Mouse (Mus musculus): ENCODE measurements around the gene Krt23. TPM values are rescaled to one million over a fixed set of nuclear protein-coding genes. Genes with fewer than 3 reads are reported as not detected.

Krt23 gene
- polyA plus RNA-seq, 1 experiment from 2014 or later, result 46.2 TPM

DNA sequence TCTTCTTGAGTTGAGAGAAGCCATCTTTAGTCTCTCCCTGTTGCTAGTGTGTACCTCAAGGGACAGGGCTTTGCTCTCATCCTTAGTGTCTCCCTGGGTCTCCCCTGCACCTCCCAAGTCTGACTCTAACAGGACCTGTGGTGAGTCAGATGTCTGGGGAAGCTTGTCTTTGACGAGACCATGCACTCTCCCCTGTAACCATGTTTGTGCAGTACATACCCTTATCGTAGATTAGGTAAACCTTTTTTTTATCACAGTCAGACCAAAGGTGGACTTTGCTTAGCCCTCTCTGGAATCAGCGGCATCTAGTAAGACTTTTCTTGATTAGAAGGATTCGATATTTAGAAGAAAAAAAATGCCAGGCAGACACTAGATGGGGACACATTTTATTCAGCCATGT lies 38.9 kb downstream of the Krt23 start:
- no peak for ATAC-seq (ENCODE audit: insufficient number of reproducible peaks, low FRiP score, low TSS enrichment, low read depth)
- 77% methylated on average over 4 of the region's 4 CpGs for WGBS
- H3K36me3 ChIP-seq, result no peaks in the 10 kb centered on the region
- H3K4me2 ChIP-seq (replicated peaks), result no peak overlapping the region
- no peaks in the 10 kb centered on the region for H3K9me3 ChIP-seq (replicated peaks)
- no peak overlapping the region for H3K4me3 ChIP-seq (replicated peaks)
- H3K9ac ChIP-seq, result no peak overlapping the region
- H3K4me1 ChIP-seq, result no peaks in the 10 kb centered on the region
- H3K27ac ChIP-seq (replicated peaks), result no peak overlapping the region
- no peaks in the 10 kb centered on the region for H3K27me3 ChIP-seq

- H3K27ac ChIP-seq (replicated peaks), result no peak overlapping the region
- H3K4me2 ChIP-seq (replicated peaks), result no peak overlapping the region
- H3K4me3 ChIP-seq (replicated peaks), result no peak overlapping the region
- H3K9me3 ChIP-seq (replicated peaks), result no peaks in the 10 kb centered on the region
- H3K27me3 ChIP-seq, result no peaks in the 10 kb centered on the region
- no peak overlapping the region for H3K9ac ChIP-seq
- no peaks in the 10 kb centered on the region for H3K4me1 ChIP-seq
- no peaks in the 10 kb centered on the region for H3K36me3 ChIP-seq
- no peak for ATAC-seq (ENCODE audit: insufficient number of reproducible peaks, low FRiP score, low TSS enrichment, low read depth)
- 50% methylated on average over 2 of the region's 2 CpGs for WGBS
These were observed 44.2 kb downstream of the Krt23 start for GRCm38 (mm10) chr11:99448769-99449168.

GRCm38 (mm10) chr11:99441220-99441619 lies 51.7 kb downstream of the Krt23 start:
- H3K27me3 ChIP-seq, result no peaks in the 10 kb centered on the region
- no peaks in the 10 kb centered on the region for H3K36me3 ChIP-seq
- H3K27ac ChIP-seq (replicated peaks), result no peak overlapping the region
- H3K4me2 ChIP-seq (replicated peaks), result no peak overlapping the region
- ATAC-seq (ENCODE audit: insufficient number of reproducible peaks, low FRiP score, low TSS enrichment, low read depth), result no peak
- H3K9me3 ChIP-seq (replicated peaks), result no peaks in the 10 kb centered on the region
- 63% methylated on average over 8 of the region's 8 CpGs for WGBS
- H3K4me1 ChIP-seq, result peaks cover 6% of the 10 kb centered on the region; the same call in 1 of the 2 replicates
- no peak overlapping the region for H3K4me3 ChIP-seq (replicated peaks)
- H3K9ac ChIP-seq, result no peak overlapping the region

DNA sequence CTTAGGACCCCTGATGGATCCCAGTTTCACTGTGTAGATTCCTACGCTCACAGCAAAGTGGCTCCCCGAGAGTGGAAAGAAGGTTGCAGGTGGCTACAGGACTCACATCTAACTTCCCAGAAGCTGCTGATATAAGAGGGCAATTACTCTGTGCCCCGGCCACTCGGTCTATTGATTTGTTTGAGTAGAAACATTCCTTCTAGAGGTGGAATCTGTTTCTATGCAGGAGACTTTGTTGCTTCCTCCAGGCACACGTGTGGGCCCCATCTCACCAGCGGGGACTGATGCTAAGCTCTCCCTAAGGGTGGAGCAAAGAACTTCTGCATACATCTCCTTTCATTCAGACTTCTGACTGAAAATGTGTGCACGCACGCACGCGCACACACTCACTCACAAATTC lies 53.5 kb downstream of the Krt23 start:
- WGBS, result 46% methylated on average over 10 of the region's 10 CpGs

GRCm38 (mm10) chr11:99437972-99438371 lies 55.0 kb downstream of the Krt23 start, which contains the start of gene Krt20:
Krt20 (minus strand) TSS chr11:99438150.
- no peak within 1 kb of the TSS for H3K4me3 ChIP-seq (replicated peaks)
- H3K4me1 ChIP-seq, result peaks cover 6% of the 10 kb centered on the region; the same call in 1 of the 2 replicates
- no peak within 1 kb of the TSS for H3K9ac ChIP-seq
- WGBS, result 32% methylated on average over 10 of the region's 10 CpGs
- no peaks in the 10 kb centered on the region for H3K36me3 ChIP-seq
- no peak within 1 kb of the TSS for H3K27ac ChIP-seq (replicated peaks)
- no peak for ATAC-seq (ENCODE audit: insufficient number of reproducible peaks, low FRiP score, low TSS enrichment, low read depth)
- H3K9me3 ChIP-seq (replicated peaks), result no peaks in the 10 kb centered on the region
- no peak within 1 kb of the TSS for H3K4me2 ChIP-seq (replicated peaks)
- H3K27me3 ChIP-seq, result no peaks in the 10 kb centered on the region

More for the DNA sequence above, 53.5 kb downstream of the Krt23 start:
- Histone ChIP-seq H3K4me2 (replicated peaks) (no peak overlapping the region), H3K9me3 (replicated peaks) (no peaks in the 10 kb centered on the region), H3K36me3 (no peaks in the 10 kb centered on the region), H3K27ac (replicated peaks) (no peak overlapping the region), H3K9ac (no peak overlapping the region), H3K4me3 (replicated peaks) (no peak overlapping the region), H3K4me1 (peaks cover 6% of the 10 kb centered on the region; the same call in 1 of the 2 replicates), H3K27me3 (no peaks in the 10 kb centered on the region)
- ATAC-seq (ENCODE audit: insufficient number of reproducible peaks, low FRiP score, low TSS enrichment, low read depth), result no peak

DNA sequence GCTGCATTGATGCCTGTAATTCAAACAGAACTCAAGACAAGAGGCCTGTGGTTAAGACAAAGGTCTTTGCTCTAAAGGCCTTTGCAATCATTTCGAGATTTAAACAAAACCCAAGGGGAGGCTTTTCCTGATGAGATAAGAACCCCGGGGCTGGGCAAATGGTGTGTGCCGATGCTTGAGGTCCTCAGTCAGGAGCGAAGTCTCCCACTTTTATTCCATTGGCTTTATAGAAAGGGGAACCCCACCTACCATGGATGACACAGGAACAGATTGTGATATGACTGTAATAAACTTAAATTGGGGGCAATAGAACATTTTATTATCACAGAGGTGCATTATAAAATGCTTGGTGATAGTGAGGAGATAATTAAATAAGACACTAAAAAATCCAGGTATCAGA lies 56.3 kb downstream of the Krt23 start:
- WGBS, result 71% methylated on average over 4 of the region's 4 CpGs
- H3K27me3 ChIP-seq, result no peaks in the 10 kb centered on the region
- no peaks in the 10 kb centered on the region for H3K36me3 ChIP-seq
- peaks cover 6% of the 10 kb centered on the region; the same call in 1 of the 2 replicates for H3K4me1 ChIP-seq
- H3K9ac ChIP-seq, result no peak overlapping the region
- ATAC-seq (ENCODE audit: insufficient number of reproducible peaks, low FRiP score, low TSS enrichment, low read depth), result no peak
- no peak overlapping the region for H3K4me2 ChIP-seq (replicated peaks)
- no peaks in the 10 kb centered on the region for H3K9me3 ChIP-seq (replicated peaks)
- no peak overlapping the region for H3K4me3 ChIP-seq (replicated peaks)
- H3K27ac ChIP-seq (replicated peaks), result no peak overlapping the region

DNA sequence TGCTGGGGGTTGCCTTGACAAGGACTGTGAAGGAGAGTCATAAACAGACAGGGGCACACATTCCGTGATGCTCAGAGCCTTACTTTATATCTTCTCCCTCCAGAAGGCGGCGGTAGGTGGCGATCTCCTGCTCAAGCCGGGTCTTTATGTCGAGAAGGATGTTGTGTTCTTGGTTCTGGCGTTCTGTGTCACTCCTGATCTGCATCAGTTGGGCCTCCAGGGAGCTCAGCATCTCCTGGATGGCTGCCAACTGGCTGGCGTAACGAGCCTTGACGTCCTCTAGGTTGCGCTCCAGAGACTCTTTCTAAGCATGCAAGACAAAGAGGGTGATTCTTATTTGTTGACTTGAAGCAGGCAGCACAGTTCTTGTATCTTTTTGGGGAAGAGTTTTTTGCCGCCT lies 62.3 kb downstream of the Krt23 start:
- H3K36me3 ChIP-seq, result no peaks in the 10 kb centered on the region
- WGBS, result 38% methylated on average over 12 of the region's 12 CpGs
- no peak overlapping the region for H3K27ac ChIP-seq (replicated peaks)
- no peaks in the 10 kb centered on the region for H3K9me3 ChIP-seq (replicated peaks)
- H3K4me3 ChIP-seq (replicated peaks), result no peak overlapping the region
- H3K9ac ChIP-seq, result no peak overlapping the region
- H3K4me2 ChIP-seq (replicated peaks), result no peak overlapping the region
- no peaks in the 10 kb centered on the region for H3K27me3 ChIP-seq
- H3K4me1 ChIP-seq, result no peaks in the 10 kb centered on the region
- ATAC-seq (ENCODE audit: insufficient number of reproducible peaks, low FRiP score, low TSS enrichment, low read depth), result no peak

Other genes starting within 250 kb of the Krt23 start
- 0.71 and 0.79 TPM in 2 replicates for gene Krt222, start 249.1 kb downstream of the Krt23 start, polyA plus RNA-seq (2015; fragmentation: Nextera tagmentation; extraction: Ambion mirVana)
- 2.9 and 4.7 TPM in 2 replicates for gene Krt24, start 207.9 kb downstream of the Krt23 start, polyA plus RNA-seq (2015; fragmentation: Nextera tagmentation; extraction: Ambion mirVana)
- 26.1 and 71.3 TPM in 2 replicates for gene Krt25, start 170.2 kb downstream of the Krt23 start, polyA plus RNA-seq (2015; fragmentation: Nextera tagmentation; extraction: Ambion mirVana)
- gene Krt26, start 155.2 kb downstream of the Krt23 start, polyA plus RNA-seq (2015; fragmentation: Nextera tagmentation; extraction: Ambion mirVana), result 1.6 and 1.7 TPM in 2 replicates
- gene Krt27, start 142.0 kb downstream of the Krt23 start, polyA plus RNA-seq (2015; fragmentation: Nextera tagmentation; extraction: Ambion mirVana), result 44.9 and 72.2 TPM in 2 replicates
- 19.5 and 36.8 TPM in 2 replicates for gene Krt28, start 118.2 kb downstream of the Krt23 start, polyA plus RNA-seq (2015; fragmentation: Nextera tagmentation; extraction: Ambion mirVana)
- gene Krt10, start 103.8 kb downstream of the Krt23 start, polyA plus RNA-seq (2015; fragmentation: Nextera tagmentation; extraction: Ambion mirVana), result 506 and 568 TPM in 2 replicates
- 0.24 and 0.88 TPM in 2 replicates for gene Krt12, start 70.9 kb downstream of the Krt23 start, polyA plus RNA-seq (2015; fragmentation: Nextera tagmentation; extraction: Ambion mirVana)
- gene Krt20, start 55.0 kb downstream of the Krt23 start, polyA plus RNA-seq (2015; fragmentation: Nextera tagmentation; extraction: Ambion mirVana), result 0.55 and 0.58 TPM in 2 replicates
- gene Krt39, start 28.2 kb upstream of the Krt23 start, polyA plus RNA-seq (2015; fragmentation: Nextera tagmentation; extraction: Ambion mirVana), result 0.16 and 0.35 TPM in 2 replicates
- 0.81 and 1.5 TPM in 2 replicates for gene Krt40, start 50.0 kb upstream of the Krt23 start, polyA plus RNA-seq (2015; fragmentation: Nextera tagmentation; extraction: Ambion mirVana)
- gene Krtap3-3, start 57.7 kb upstream of the Krt23 start, polyA plus RNA-seq (2015; fragmentation: Nextera tagmentation; extraction: Ambion mirVana), result 9.5 and 12.3 TPM in 2 replicates
- 2.8 and 2.9 TPM in 2 replicates for gene Krtap3-2, start 63.7 kb upstream of the Krt23 start, polyA plus RNA-seq (2015; fragmentation: Nextera tagmentation; extraction: Ambion mirVana)
- 1.2 TPM in 1 of 2 replicates, not detected in the other for gene Gm11939, start 66.3 kb upstream of the Krt23 start, polyA plus RNA-seq (2015; fragmentation: Nextera tagmentation; extraction: Ambion mirVana)
- 5.7 and 13.1 TPM in 2 replicates for gene Krtap3-1, start 73.5 kb upstream of the Krt23 start, polyA plus RNA-seq (2015; fragmentation: Nextera tagmentation; extraction: Ambion mirVana)
- gene Krtap1-5, start 87.9 kb upstream of the Krt23 start, polyA plus RNA-seq (2015; fragmentation: Nextera tagmentation; extraction: Ambion mirVana), result 3.7 and 5.9 TPM in 2 replicates
- gene Krtap1-4, start 90.5 kb upstream of the Krt23 start, polyA plus RNA-seq (2015; fragmentation: Nextera tagmentation; extraction: Ambion mirVana), result 2.0 and 2.2 TPM in 2 replicates
- 1.5 and 2.0 TPM in 2 replicates for gene Krtap1-3, start 98.2 kb upstream of the Krt23 start, polyA plus RNA-seq (2015; fragmentation: Nextera tagmentation; extraction: Ambion mirVana)
- 2.8 and 5.7 TPM in 2 replicates for gene Krtap9-3, start 105.0 kb upstream of the Krt23 start, polyA plus RNA-seq (2015; fragmentation: Nextera tagmentation; extraction: Ambion mirVana)
- gene Gm11938, start 110.2 kb upstream of the Krt23 start, polyA plus RNA-seq (2015; fragmentation: Nextera tagmentation; extraction: Ambion mirVana), result 4.5 and 7.3 TPM in 2 replicates
- gene Gm11937, start 117.1 kb upstream of the Krt23 start, polyA plus RNA-seq (2015; fragmentation: Nextera tagmentation; extraction: Ambion mirVana), result 4.7 and 7.0 TPM in 2 replicates
- gene Krtap2-4, start 121.7 kb upstream of the Krt23 start, polyA plus RNA-seq (2015; fragmentation: Nextera tagmentation; extraction: Ambion mirVana), result 2.0 and 4.2 TPM in 2 replicates
- 3.9 and 5.1 TPM in 2 replicates for gene Gm11562, start 127.3 kb upstream of the Krt23 start, polyA plus RNA-seq (2015; fragmentation: Nextera tagmentation; extraction: Ambion mirVana)
- 1.7 and 2.2 TPM in 2 replicates for gene Krtap4-1, start 135.1 kb upstream of the Krt23 start, polyA plus RNA-seq (2015; fragmentation: Nextera tagmentation; extraction: Ambion mirVana)
- gene Krtap4-2, start 141.9 kb upstream of the Krt23 start, polyA plus RNA-seq (2015; fragmentation: Nextera tagmentation; extraction: Ambion mirVana), result 1.6 and 3.2 TPM in 2 replicates
- 2.0 and 2.3 TPM in 2 replicates for gene Krtap4-7, start 151.0 kb upstream of the Krt23 start, polyA plus RNA-seq (2015; fragmentation: Nextera tagmentation; extraction: Ambion mirVana)
- 1.2 and 1.8 TPM in 2 replicates for gene Gm11555, start 157.1 kb upstream of the Krt23 start, polyA plus RNA-seq (2015; fragmentation: Nextera tagmentation; extraction: Ambion mirVana)
- 0.77 and 1.0 TPM in 2 replicates for gene Gm11563, start 165.8 kb upstream of the Krt23 start, polyA plus RNA-seq (2015; fragmentation: Nextera tagmentation; extraction: Ambion mirVana)
- gene Krtap4-6, start 172.8 kb upstream of the Krt23 start, polyA plus RNA-seq (2015; fragmentation: Nextera tagmentation; extraction: Ambion mirVana), result 1.1 and 1.3 TPM in 2 replicates
- gene Gm14190, start 197.6 kb upstream of the Krt23 start, polyA plus RNA-seq (2015; fragmentation: Nextera tagmentation; extraction: Ambion mirVana), result not detected in 2 replicates
- gene Gm14180, start 241.2 kb upstream of the Krt23 start, polyA plus RNA-seq (2015; fragmentation: Nextera tagmentation; extraction: Ambion mirVana), result not detected in 2 replicates

All from embryonic facial prominence, embryonic 15.5 days (tissue).